Mouse (Mus musculus) embryo, embryonic 10.5 days (tissue): Measurements from ENCODE around the gene Bcas3.
A peak's percentile ranks its signal among the peaks of the same experiment; 100 is the strongest.

Source experiments
- DNase-seq: peaks from one replicate; pipeline ENCODE4 v3.0.0-alpha.2; 2015; ENCODE audit warnings: low spot score

The Bcas3 gene

GRCm38 (mm10) chr11:85667741-85668140 is 314.8 kb downstream of the Bcas3 start:
- peak; percentile 69 for DNase-seq

- no peak for DNase-seq
These were observed 320.0 kb downstream of the Bcas3 start for GRCm38 (mm10) chr11:85672881-85673475.

- DNase-seq, result no peak
These were observed 322.3 kb downstream of the Bcas3 start for GRCm38 (mm10) chr11:85675244-85675643.

GRCm38 (mm10) chr11:85676357-85677004 is 323.5 kb downstream of the Bcas3 start:
- no peak for DNase-seq

GRCm38 (mm10) chr11:85678666-85679065 is 325.7 kb downstream of the Bcas3 start:
- DNase-seq, result peak; percentile 50

- no peak for DNase-seq
These were observed 328.8 kb downstream of the Bcas3 start for GRCm38 (mm10) chr11:85681580-85682419.

- DNase-seq, result no peak
These were observed 332.0 kb downstream of the Bcas3 start for GRCm38 (mm10) chr11:85684981-85685380.

GRCm38 (mm10) chr11:85687816-85688439 is 335.0 kb downstream of the Bcas3 start:
- no peak for DNase-seq

- no peak for DNase-seq
These were observed 335.5 kb downstream of the Bcas3 start for GRCm38 (mm10) chr11:85688440-85688838.

GRCm38 (mm10) chr11:85689226-85689625 is 336.3 kb downstream of the Bcas3 start:
- DNase-seq, result no peak

GRCm38 (mm10) chr11:85691285-85691684 is 338.3 kb downstream of the Bcas3 start:
- peak; percentile 55 for DNase-seq

GRCm38 (mm10) chr11:85695614-85696263 is 342.8 kb downstream of the Bcas3 start:
- no peak for DNase-seq

GRCm38 (mm10) chr11:85696491-85697398 is 343.8 kb downstream of the Bcas3 start:
- DNase-seq, result peak; percentile 82

- DNase-seq, result no peak
These were observed 344.5 kb downstream of the Bcas3 start for GRCm38 (mm10) chr11:85697468-85697867.

GRCm38 (mm10) chr11:85698242-85698641 is 345.3 kb downstream of the Bcas3 start:
- peak; percentile 47 for DNase-seq

- no peak for DNase-seq
These were observed 351.2 kb downstream of the Bcas3 start for GRCm38 (mm10) chr11:85704062-85704748.

GRCm38 (mm10) chr11:85706630-85707029 is 353.7 kb downstream of the Bcas3 start:
- no peak for DNase-seq

- DNase-seq, result no peak
These were observed 354.5 kb downstream of the Bcas3 start for GRCm38 (mm10) chr11:85707496-85707895.

GRCm38 (mm10) chr11:85709147-85709546 is 356.2 kb downstream of the Bcas3 start:
- DNase-seq, result no peak

GRCm38 (mm10) chr11:85710155-85710554 is 357.2 kb downstream of the Bcas3 start:
- DNase-seq, result no peak
